Mouse (Mus musculus) hindbrain, embryonic 16.5 days (tissue): Measurements from ENCODE around the gene Tmem79. TPM values are rescaled to one million over a fixed set of nuclear protein-coding genes. Genes with fewer than 3 reads are reported as not detected.
"Not testable (repeated sequence)": the region's sequence is repeated elsewhere in the genome, so short reads cannot be mapped to it uniquely, and the experiment has no call there.

Experiments
- ATAC-seq: fragments of 200-750 bp; cut with Nextera tagmentation; 2 replicates; pipeline ENCODE4 v1.8.0; 2017; ENCODE audit warnings: moderate TSS enrichment, moderate library complexity
- H3K27ac ChIP-seq: fragments of 300-500 bp; sonication (generic); 2 replicates; pipeline ENCODE4 v1.5.1; 2014; ENCODE audit warnings: low read depth, mild to moderate bottlenecking, control low read depth, low read length, moderate library complexity
- H3K27me3 ChIP-seq: fragments of 300-500 bp; sonication (generic); replicated peaks from 2 replicates; pipeline ENCODE4 v1.6.1; 2014; ENCODE audit warnings: low read length; ENCODE audit not compliant: control insufficient read depth, insufficient read depth
- H3K36me3 ChIP-seq: fragments of 300-500 bp; sonication (generic); 2 replicates; pipeline ENCODE4 v1.6.1; 2014; ENCODE audit warnings: mild to moderate bottlenecking, low read length, moderate library complexity, mixed read lengths; ENCODE audit not compliant: control insufficient read depth, insufficient read depth
- H3K4me1 ChIP-seq: fragments of 300-500 bp; sonication (generic); 2 replicates; pipeline ENCODE4 v1.6.1; 2014; ENCODE audit warnings: low read depth, low read length; ENCODE audit not compliant: control insufficient read depth, insufficient read depth
- H3K4me2 ChIP-seq: fragments of 300-500 bp; sonication (generic); 2 replicates; pipeline ENCODE4 v1.6.1; 2014; ENCODE audit warnings: mild to moderate bottlenecking, low read length, control low read depth, moderate library complexity
- H3K4me3 ChIP-seq: fragments of 300-500 bp; sonication (generic); 2 replicates; pipeline ENCODE4 v1.5.1; 2014; ENCODE audit warnings: mild to moderate bottlenecking, low read length, control low read depth, moderate library complexity
- H3K9ac ChIP-seq: fragments of 300-500 bp; sonication (generic); 2 replicates; pipeline ENCODE4 v1.6.1; 2014; ENCODE audit warnings: low read depth, mild to moderate bottlenecking, control low read depth, low read length, moderate library complexity
- H3K9me3 ChIP-seq: fragments of 300-500 bp; sonication (generic); 2 replicates; pipeline ENCODE4 v1.6.1; 2014; ENCODE audit warnings: mild to moderate bottlenecking, low read length, moderate library complexity; ENCODE audit not compliant: control insufficient read depth
- WGBS: fragments of 180-500 bp; shearing (Covaris S2); extraction: QIAGEN DNeasy Blood & Tissue Kit; methylation state at CpG from one replicate; pipeline ENCODE4 v1.1.7; 2014; 5-methylcytosine and 5-hydroxymethylcytosine counted together
- polyA plus RNA-seq: library from polyadenylated mRNA; unstranded; fragments of >200 nt; fragmentation: Nextera tagmentation; extraction: Ambion mirVana; gene quantifications from 2 replicates; pipeline ENCODE4 v1.2.1, GENCODE M21; 2015

Tmem79 gene
- 1.3 TPM in 2 replicates for polyA plus RNA-seq

DNA sequence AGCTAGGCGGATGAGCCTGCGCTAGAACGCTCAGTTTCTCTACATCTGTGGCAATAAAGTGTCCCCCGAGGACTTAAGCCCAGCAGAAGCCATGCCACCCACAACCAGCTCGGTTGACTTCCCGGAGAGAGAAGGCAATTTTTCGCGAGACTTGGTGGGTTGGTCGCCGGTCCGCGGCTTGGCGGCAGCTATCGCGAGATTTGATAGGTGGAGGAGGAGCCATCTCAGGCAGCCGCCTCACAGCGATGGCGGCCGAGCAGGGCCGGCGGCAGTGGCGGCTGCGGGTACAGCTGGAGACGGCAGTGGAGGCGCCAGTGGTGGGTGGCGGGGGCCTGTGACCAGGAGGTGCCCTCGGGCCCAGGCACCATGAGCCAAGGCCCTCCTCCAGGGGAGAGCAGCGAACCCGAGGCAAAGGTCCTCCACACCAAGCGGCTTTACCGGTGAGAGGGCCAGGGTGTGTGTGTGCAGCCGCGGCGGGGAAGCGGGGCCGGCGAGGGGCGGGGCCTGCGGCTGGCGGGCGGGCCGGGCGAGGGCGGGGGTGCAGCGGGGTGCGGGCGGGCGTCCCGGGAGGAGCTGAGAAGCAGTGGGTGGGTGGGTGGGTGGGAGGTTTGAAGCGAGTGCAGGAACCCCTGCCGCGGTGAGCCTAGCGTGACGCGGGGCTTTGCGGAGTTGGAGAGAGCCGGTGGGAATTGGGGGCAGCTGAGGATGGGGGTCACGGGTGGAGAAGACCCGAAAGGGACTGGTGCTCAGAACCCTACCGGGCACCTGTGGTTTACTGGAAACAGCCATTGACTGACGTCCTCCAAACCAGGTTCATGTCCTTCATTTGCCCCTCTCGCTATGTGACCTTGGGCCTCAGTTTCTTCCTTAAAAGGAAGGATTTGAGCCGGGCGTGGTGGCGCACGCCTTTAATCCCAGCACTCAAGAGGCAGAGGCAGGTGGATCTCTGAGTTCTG lies at the start of gene Tmem79, which contains the start of gene Smg5:
TSS of gene Tmem79 (minus strand) at position 91 of the 956 bp plus-strand sequence.
TSS of gene Smg5 (plus strand) at position 203 of the 956 bp plus-strand sequence.
- peak within 1 kb of the TSS; percentile 86 for H3K4me3 ChIP-seq
- H3K27ac ChIP-seq, result peak within 1 kb of the TSS; percentile 96
- H3K4me2 ChIP-seq, result peak within 1 kb of the TSS; percentile 69
- WGBS, result 3% methylated on average over 58 of the region's 66 CpGs
- peak; percentile 97 for ATAC-seq
- no peaks in the 10 kb centered on the region for H3K9me3 ChIP-seq
- no peaks in the 10 kb centered on the region for H3K27me3 ChIP-seq
- H3K4me1 ChIP-seq, result peaks cover 13% of the 10 kb centered on the region
- peak within 1 kb of the TSS; percentile 97 for H3K9ac ChIP-seq
- H3K36me3 ChIP-seq, result no peaks in the 10 kb centered on the region

- Histone ChIP-seq H3K4me2 (no peak within 1 kb of the TSS), H3K4me3 (no peak within 1 kb of the TSS), H3K9ac (no peak within 1 kb of the TSS), H3K27ac (no peak within 1 kb of the TSS), H3K36me3 (no peaks in the 10 kb centered on the region), H3K9me3 (no peaks in the 10 kb centered on the region), H3K27me3 (no peaks in the 10 kb centered on the region), H3K4me1 (no peaks in the 10 kb centered on the region)
- no peak for ATAC-seq
- WGBS, result 86% methylated on average over 5 of the region's 5 CpGs
Observed at GRCm38 (mm10) chr3:88384364-88384763, 48.4 kb upstream of the Tmem79 start, which contains the start of gene Bglap. Gene Bglap (minus strand): TSS chr3:88384464.

DNA sequence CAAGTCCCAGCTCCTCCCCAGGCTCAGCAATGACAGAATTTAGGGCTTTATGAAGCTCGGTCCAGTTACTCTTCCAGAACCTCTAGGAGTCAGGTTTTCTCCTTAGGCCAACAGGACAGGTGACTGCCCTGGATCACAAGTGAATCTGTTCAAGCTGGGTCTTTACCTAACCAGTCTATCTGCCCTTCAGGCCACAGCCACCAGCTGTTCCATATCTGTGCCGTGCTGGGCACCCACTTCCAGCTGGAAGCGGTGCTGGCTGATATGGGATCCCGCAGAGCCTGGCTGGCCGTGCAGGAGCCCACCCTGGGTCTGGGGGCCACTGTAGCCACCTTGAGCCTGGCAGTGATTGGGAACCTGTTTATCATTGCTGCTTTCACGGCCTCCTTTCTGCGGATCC lies 46.4 kb upstream of the Tmem79 start:
- H3K4me1 ChIP-seq, H3K27ac ChIP-seq, H3K9me3 ChIP-seq, H3K27me3 ChIP-seq, H3K9ac ChIP-seq, H3K36me3 ChIP-seq, H3K4me2 ChIP-seq, H3K4me3 ChIP-seq: not testable (repeated sequence)
- peak; percentile 27; the same call in 1 of the 2 replicates for ATAC-seq
- WGBS, result 24% methylated on average over 1 of the region's 7 CpGs

- Histone ChIP-seq H3K4me3 (peak overlapping the region; percentile 17; the same call in 1 of the 2 replicates), H3K9ac (peak overlapping the region; percentile 55), H3K4me2 (peak overlapping the region; percentile 50), H3K27ac (0 out of 2 replicates have a peak overlapping the region, but pooled peaks have one; percentile 29)
- not testable (repeated sequence) for H3K27me3 ChIP-seq, H3K9me3 ChIP-seq, H3K36me3 ChIP-seq, H3K4me1 ChIP-seq
- ATAC-seq, result peak; percentile 89
- 6% methylated on average over 17 of the region's 22 CpGs for WGBS
Observed at GRCm38 (mm10) chr3:88381389-88382315, 45.7 kb upstream of the Tmem79 start.

GRCm38 (mm10) chr3:88378599-88378998 lies 42.7 kb upstream of the Tmem79 start, which contains the start of gene Bglap2:
Gene Bglap2 (minus strand): TSS chr3:88378699.
- H3K9ac ChIP-seq, H3K9me3 ChIP-seq, H3K4me3 ChIP-seq, H3K4me2 ChIP-seq, H3K27me3 ChIP-seq, H3K36me3 ChIP-seq, H3K27ac ChIP-seq, H3K4me1 ChIP-seq, ATAC-seq: not testable (repeated sequence)
- WGBS, result 73% methylated on average over 4 of the region's 5 CpGs

GRCm38 (mm10) chr3:88376644-88377043 lies 40.7 kb upstream of the Tmem79 start:
- H3K4me2 ChIP-seq, H3K4me1 ChIP-seq, H3K9ac ChIP-seq, H3K4me3 ChIP-seq, H3K27ac ChIP-seq, H3K9me3 ChIP-seq, H3K27me3 ChIP-seq, H3K36me3 ChIP-seq: not testable (repeated sequence)
- peak; percentile 48 for ATAC-seq
- WGBS, result 20% methylated on average over 6 of the region's 7 CpGs

DNA sequence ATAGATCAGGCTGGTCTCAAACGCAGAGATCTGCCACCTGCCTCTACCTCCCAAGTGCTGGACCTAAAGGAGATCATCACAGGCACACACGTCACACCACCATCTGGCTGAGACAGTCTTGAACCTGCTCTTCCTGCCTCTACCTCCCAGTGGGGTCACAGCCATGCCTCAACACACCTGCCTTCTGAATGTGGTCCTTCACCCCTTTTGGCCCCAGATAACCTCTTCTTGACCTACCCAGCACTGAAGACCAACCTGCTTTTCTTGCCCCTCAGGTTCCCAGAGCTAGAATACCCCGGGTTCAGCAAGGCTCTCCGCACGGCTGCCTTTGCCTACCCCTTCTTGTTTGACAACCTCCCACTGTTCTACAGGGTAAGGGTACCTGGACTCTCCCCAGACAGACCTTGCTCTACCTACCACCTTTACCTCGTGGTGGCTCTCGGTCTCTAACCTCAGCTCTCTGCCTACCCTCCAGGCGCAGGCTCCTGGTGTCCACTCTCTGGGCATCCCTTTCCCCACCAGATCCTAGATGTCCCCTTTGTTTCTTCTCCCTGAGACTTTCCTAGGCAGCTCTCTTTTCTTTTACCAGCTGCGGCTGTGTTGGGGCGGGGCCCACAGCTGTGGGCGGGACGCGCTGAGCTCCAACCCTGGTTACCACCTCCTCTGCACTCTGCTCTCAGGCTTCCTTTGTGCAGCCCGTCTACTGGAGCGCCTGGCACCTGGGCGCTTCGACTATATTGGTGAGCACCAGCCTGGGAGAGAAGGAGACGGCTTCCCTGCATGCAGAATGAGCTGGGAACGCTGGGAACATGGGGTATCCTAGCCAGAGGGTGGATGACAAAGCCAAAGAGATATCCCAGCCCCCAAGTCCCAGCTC lies 40.0 kb upstream of the Tmem79 start:
- not testable (repeated sequence) for H3K4me3 ChIP-seq, H3K36me3 ChIP-seq, H3K9ac ChIP-seq, H3K9me3 ChIP-seq, H3K4me1 ChIP-seq, H3K27me3 ChIP-seq, H3K27ac ChIP-seq
- ATAC-seq, result peak; percentile 90
- 13% methylated on average over 16 of the region's 19 CpGs for WGBS
- H3K4me2 ChIP-seq, result peak overlapping the region; percentile 32

DNA sequence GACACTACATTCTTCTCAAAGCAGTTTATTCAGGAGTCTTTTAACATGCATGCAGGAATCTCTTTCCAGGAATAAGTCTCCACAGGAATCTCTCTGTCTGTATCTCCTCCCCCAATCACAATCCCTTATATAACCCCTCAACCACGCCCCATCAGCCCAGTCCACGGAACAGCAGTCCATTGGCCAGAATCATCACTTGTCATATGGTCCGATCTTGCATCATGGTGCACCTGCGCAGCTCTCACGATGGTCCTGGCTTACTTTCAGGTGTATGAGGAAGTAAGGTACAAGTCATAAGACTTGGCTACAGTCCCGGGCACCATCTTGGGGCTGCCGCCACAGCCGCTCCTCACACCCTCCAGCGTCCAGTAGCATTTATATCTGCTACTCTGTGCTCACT lies 36.7 kb upstream of the Tmem79 start, which contains the start of gene Bglap3:
TSS of gene Bglap3 (minus strand) at position 101 of the 400 bp plus-strand sequence.
- ATAC-seq, H3K27ac ChIP-seq, H3K9me3 ChIP-seq, H3K4me3 ChIP-seq, H3K36me3 ChIP-seq, H3K4me2 ChIP-seq, H3K27me3 ChIP-seq, H3K4me1 ChIP-seq, H3K9ac ChIP-seq: not testable (repeated sequence)
- WGBS, result 95% methylated on average over 9 of the region's 9 CpGs
